Mouse (Mus musculus): ENCODE data around the gene Plxnd1.

Gene Plxnd1

GRCm38 (mm10) chr6:115977810-115978209, 17.0 kb downstream of the Plxnd1 start:
- DNase-seq = peak in 1 of 2 experiments; percentile 39

GRCm38 (mm10) chr6:115975606-115976005, 19.2 kb downstream of the Plxnd1 start:
- DNase-seq = no peak

DNA sequence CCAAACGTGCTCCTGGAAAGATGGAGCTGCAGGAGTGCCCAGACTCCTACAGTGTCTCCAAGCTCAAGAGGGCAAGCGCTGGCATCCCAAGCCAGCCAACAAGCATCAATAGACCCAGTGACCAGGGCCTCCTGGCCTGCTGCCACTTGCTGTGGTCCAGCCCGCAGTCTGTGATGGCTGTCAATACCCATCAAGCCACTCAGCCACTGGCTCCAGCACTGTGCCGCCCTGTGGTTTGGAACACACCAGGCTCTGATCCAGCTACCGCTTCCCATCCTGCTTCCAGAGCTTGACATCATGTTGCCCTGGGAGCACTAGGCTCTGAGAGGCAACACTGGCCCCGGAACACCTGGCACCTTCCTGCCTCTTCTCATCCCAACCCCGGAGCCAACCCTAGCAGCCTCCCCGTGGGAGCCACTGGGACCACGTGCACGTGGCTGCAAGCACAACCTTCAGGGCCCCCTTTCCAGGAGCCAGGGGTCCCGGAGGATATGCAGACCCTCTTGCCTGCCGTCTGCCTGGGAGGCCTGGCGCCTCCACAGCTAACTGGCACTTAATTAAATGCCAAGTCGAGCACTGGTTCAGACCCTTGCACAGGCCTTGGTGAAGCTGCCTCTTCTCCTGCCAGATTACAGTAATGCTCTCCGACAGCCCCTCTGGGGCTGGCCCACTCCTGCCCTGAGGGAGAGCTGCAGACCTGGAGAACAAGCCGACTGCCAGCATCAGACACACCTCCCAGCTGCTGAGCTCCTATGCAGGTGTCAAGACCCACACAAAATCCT, 20.7 kb downstream of the Plxnd1 start:
- peak; percentile 74 to 80 for DNase-seq

GRCm38 (mm10) chr6:115973139-115973875, 21.5 kb downstream of the Plxnd1 start:
- no peak for DNase-seq

GRCm38 (mm10) chr6:115972083-115972764, 22.6 kb downstream of the Plxnd1 start:
- DNase-seq = peak in 1 of 2 experiments; percentile 56

GRCm38 (mm10) chr6:115971273-115972060, 23.3 kb downstream of the Plxnd1 start:
- DNase-seq = peak; percentile 61 to 63

- DNase-seq = no peak
These were observed 24.9 kb downstream of the Plxnd1 start for GRCm38 (mm10) chr6:115969952-115970351.

DNA sequence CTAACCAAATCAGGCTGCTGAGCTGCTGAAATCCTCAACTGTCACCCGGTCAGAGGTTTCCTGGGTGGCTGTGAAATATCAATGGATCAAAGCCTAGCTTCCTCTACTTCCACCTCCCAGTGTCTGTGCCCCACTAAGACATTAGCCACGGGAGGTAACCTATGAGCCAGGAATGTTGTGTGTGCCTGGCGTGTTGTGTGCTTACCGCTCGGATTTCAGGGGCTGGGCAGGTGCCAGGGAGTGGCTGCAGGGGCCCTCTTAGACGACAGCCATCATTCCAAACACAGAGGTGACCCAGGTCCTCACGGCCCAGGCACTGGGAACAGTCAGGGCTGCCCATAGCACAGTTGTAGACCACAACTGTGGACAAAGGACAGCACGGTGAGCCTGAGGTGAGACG, 25.7 kb downstream of the Plxnd1 start:
- DNase-seq = peak; percentile 68 to 74

- DNase-seq = peak; percentile 68 to 80
These were observed 26.1 kb downstream of the Plxnd1 start for GRCm38 (mm10) chr6:115968700-115969099.

- peak; percentile 90 to 92 for DNase-seq
These were observed 26.7 kb downstream of the Plxnd1 start for GRCm38 (mm10) chr6:115968086-115968485.

DNA sequence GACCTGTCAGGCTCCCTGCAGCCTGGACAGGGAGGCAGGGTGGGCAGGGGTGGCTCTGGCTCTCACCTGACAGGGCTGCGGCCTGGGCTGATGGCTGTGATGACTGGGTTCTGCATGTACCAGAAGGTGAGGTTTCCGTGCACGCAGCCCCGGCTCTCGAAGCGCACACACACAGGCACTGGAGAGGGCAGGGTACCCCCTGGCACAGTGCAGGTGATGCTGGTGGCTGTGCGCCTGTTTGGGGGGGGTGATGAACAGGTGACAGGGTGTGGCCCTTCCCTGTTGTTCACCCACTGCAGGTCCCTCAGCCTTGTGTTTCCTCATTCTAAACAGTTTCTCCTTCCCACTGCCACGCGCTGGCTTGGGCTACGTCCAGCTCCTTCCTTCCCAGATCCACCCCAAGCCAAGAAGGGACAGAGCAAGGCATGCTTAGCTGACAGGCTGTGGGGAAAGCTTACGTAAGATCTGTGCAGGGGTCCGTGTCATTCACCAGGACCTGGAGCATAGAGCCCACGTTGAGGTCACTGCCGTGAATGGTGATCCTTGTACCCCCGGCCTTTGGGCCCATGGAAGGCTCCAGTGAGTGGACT, 27.4 kb downstream of the Plxnd1 start:
- DNase-seq = peak; percentile 79 to 80

GRCm38 (mm10) chr6:115966227-115966966, 28.4 kb downstream of the Plxnd1 start:
- DNase-seq = peak in 1 of 2 experiments; percentile 45

DNA sequence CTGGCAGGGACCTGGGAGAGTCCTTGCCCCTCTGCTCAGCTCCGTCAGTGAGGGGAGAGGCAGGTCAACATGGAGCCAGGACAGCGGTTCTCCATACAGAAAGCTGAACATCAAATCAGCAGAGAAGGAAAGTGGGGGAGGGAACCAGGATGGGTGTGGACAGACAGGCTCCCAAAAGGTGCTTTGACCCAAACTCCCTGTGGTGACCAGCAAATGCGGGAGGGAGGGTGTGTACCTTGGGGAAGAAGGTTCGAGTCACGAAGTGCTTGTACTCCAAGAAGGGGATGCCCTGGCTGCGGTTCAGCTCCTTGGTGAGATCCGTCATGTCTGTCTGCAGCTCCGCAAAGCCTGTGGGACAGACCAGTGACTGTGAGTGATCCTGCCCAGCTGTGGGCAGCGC, 31.1 kb downstream of the Plxnd1 start:
- peak in 1 of 2 experiments; percentile 39 for DNase-seq

- peak in 1 of 2 experiments; percentile 53 for DNase-seq
These were observed 32.2 kb downstream of the Plxnd1 start for GRCm38 (mm10) chr6:115962439-115963085.

- no peak for DNase-seq
These were observed 33.1 kb downstream of the Plxnd1 start for GRCm38 (mm10) chr6:115961743-115962142.

- no peak for DNase-seq
These were observed 34.5 kb downstream of the Plxnd1 start for GRCm38 (mm10) chr6:115960322-115960721.

GRCm38 (mm10) chr6:115959151-115959691, 35.6 kb downstream of the Plxnd1 start:
- DNase-seq = peak; percentile 76

- DNase-seq = no peak
These were observed 36.4 kb downstream of the Plxnd1 start for GRCm38 (mm10) chr6:115958445-115958844.

DNA sequence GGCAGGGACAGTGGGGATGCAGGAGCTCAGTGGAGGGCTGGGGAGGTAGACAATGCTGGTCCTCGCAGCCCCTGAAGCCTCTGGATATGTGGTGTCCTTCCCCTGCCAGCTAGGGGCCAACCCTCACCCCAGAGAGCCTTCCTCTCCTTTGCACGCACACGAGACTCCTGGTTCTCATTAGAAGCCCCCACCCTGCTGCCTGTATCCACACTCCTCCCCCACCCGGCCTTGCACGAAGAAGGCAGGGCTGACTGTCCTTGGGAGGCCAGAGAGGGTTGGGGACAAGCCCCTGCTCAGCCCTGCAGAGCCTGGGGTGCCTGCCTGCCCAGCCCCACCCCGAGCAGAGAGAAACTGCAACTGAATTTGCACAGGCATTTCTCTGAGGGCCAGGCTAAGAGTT, 37.1 kb downstream of the Plxnd1 start:
- DNase-seq = peak; percentile 50 to 61

GRCm38 (mm10) chr6:115956922-115957601, 37.7 kb downstream of the Plxnd1 start:
- peak; percentile 89 to 91 for DNase-seq
